Mouse (Mus musculus) mature B cell (primary cell): Measurements from ENCODE around the gene Tmem186.

Source experiments
- in situ Hi-C: fragments of 300-500 bp; cut with MboI; formaldehyde crosslinking; loops from 2 replicates; pipeline ENCODE4 v1.14.3; 2019

Gene Tmem186

DNA sequence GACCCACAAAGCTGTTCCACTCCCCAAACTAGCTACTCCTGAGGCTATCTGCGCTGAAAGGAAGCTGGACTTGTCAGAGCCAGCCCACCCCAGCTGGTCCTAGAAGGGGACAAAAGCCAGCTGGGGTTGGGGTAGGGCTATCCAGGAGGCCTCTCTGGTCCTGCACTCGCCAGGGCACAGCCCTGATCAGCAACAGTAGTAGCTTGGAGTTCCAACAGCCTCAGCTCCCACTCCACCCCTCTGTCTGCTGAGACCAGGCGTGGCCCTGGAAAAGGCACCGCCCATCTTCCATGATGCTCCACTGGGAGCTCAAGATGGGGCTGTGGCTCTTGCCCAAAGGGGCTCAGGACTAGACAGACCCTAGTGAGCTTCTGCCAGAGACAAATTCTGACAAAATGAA, 30.3 kb upstream of the Tmem186 start:
- in situ Hi-C loops: no loop called here

DNA sequence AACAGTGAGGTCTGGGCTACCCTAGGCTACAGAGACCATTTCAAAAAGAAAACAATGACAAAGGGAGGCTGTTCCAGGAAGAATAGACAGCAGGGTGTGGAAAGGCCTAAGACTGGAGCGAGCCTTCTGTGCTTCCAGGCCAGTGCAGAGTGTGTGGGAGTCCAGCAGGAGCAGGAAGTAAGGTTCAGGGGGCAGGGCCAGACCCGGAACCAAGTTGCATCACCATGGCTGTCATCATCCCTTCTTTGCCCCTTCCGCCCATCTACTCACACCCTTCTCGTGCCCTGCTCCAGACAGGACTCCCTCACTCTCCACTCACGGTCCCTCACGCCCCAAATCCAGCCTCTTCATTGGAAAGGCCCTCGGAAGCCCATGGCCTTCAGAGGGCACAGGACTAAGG, 29.7 kb upstream of the Tmem186 start:
- in situ Hi-C loops: no loop called here

DNA sequence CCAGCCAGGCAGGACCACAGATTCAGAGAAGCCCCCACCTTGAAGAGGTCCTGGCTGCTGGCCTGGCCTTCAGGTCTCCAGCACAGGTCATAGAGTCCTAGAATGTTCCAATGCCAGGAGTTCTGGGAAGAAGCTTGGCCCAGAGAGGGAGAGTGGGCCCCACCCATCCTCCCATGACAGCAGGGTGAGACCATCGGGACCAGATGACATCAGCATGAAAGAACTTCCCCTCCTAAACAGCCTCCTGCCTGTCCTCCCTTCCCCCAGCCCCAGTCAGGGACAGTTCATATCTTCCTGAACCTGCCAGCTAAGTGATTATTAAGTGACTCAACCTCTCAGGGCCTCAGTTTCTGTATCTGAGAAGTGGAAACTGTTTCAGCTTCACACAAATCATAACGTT, 28.9 kb upstream of the Tmem186 start:
- in situ Hi-C loops: no loop called here

DNA sequence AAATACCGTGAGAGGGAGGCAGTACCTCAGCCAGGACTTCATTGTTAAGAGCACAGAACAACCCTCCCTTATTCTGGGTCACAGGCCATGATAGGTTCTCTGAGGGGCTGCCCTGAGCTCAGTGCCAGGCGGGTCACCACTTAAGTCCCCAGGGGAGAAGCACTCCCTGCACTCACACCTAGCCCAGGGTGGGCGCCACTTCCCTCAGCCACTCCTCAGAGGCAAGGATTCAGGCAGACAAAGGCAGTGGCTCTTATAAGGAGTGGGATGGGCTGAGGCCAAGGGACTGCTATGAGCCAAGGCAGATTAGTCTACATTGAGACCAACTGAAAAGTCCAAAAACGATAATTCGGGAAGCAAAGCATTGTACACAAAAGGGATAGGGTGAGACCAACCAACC, 27.9 kb upstream of the Tmem186 start:
- in situ Hi-C loops: no loop called here

DNA sequence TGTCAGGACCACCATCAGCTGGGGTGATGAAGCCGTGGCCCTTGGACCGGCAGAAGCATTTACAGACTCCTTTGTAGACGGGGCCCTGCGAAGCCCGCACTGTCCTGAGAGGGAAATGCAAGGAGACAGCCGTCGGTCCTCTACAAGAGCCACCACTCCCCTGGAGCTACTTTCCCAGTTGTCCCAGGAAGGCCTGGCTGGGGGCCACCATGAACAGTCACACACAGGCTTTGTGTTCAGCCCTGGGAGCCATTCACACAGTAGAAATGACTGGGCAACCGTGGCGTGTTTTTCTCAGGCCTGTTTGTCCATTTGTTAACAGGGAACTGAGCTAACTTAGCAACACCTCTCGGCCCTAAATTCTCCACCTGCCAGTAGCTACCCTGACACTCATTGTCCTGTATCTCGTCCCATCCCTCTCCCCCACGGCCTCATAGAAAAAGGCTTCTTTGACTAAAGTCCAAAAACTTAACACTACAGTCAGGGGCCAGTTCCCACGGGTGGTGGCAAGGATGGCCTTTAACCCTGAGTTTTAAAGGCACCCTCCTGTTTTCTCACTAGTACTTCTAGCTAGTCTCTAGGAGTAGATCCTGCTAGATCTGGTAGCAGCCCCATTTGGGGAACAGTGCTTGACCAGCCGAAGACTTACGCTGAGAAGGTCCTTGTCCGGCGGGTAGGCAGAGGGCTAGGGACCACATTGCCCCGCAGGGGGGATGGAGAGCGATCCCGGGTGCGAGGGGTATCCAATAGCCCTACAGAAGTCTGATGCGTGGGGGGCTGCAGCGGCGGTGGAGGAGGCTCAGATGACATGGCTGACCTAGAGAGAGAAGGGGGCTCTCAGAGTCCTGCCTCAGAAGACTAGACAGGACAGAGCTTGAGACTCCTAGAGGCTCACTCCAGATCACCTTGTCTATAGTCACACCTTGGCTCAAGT, 26.4 kb upstream of the Tmem186 start:
- in situ Hi-C loops: no loop called here

DNA sequence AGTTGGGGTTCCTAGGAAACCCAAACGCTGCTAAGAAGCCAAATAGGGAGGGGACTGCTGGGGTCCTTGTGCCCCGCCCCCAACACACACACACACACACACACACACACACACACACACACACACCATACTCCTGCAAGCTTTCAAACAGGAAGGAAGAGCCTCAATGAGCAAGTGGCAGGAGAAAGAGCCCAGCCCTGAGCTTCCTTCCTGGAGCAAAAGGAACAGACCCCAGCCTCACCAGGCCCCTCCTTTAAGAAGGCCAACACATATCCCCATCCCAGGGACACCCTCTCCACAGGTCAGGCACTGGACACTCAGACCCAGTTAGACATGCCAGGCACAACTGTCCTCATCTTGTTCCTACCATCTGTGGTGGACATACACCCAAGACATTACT, 25.5 kb upstream of the Tmem186 start:
- in situ Hi-C loops: no loop called here

DNA sequence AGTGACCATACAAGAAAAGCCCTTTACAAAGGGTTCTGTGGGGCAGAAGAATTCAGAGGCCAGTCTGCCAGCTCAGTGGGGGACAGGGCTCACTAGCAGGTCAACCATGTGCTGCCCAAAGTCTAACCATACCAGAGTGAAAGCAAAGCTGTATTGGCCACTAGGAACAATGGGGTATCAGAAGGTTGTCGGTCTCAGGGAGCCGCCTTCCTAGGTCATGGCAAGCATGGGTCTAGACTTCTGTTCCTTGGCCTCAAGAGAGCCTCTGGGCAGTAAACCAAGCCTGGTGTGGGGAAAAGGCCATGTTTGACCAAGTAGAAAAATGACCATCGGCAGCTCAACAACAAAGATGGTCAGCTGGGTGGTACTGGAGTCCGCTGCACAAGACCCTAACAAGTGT, 21.3 kb upstream of the Tmem186 start:
- in situ Hi-C loops: no loop called here

DNA sequence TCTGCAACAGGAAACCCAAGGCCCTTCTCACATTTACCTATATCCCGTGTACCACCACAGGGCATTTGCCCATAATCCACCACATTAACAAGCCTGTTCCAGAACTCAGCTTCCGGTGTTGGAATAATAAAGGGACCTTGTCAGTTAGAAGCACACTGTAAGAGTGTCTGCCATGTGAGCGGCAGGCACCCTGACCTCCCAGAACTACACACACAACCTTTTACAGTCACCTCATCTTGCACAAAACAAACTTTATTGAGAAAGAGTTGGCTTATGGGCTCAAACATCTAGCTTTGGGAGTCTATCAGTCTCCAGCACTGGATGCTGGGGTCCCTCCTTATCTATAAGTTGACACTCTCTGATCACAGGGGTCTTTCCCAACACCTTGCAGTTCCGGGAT, 20.8 kb upstream of the Tmem186 start:
- in situ Hi-C loops: no loop called here

DNA sequence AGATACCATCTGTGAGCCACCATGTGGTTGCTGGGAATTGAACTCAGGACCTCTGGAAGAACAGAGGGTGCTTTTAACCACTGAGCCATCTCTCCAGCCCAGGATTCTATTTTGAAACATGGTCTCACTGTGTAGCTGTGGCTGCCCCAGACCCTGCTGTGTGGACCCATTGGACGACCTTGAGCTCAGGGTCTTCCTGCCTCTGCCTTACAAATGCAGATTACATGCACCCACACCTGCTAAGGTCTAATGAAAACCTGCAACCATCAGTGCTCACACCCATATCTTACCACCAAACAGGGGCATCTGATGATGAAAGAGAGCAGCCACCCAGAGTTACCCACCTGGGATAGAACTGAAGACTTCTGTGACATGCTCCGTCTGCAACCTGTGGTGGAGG, 18.7 kb upstream of the Tmem186 start:
- in situ Hi-C loops: no loop called here

DNA sequence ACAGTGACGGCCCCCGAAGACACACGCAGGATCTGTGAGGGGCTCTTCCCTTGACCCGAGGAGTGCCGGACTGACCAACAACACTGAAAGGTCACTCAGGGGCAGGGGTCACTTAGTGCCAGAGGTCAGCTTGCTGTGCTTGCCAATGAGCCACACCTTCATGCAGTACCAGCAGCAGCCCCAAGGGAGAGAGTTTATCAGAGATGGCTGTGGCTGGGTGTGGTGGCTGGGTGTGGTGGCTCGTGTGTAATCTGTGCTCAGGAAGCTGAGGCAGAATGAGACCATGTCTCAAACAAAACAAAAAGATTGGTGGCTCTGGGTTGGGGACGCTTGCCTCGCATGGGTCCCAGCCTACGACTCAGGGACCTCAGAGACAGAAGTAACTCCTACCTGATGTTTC, 18.1 kb upstream of the Tmem186 start:
- in situ Hi-C loops: no loop called here

DNA sequence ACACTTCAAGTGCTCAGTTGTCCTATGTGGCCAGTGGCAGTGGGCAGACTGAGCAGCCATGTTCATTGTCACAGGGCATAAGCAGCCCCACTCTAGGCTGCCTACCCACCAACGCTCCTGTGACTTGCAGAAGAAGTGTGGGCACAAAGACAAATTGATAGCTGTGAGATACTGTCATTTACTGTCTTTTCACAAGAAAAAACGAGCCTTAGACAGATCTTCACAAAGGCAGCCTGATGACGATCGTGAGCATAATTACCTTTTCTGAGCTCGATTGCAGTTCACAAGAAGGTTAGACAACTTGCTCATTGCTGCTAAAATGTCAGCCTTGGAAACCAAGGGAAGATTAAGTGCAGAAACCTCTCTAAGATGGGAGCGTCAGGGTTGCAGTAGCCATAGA, 17.6 kb upstream of the Tmem186 start:
- in situ Hi-C loops: no loop called here

DNA sequence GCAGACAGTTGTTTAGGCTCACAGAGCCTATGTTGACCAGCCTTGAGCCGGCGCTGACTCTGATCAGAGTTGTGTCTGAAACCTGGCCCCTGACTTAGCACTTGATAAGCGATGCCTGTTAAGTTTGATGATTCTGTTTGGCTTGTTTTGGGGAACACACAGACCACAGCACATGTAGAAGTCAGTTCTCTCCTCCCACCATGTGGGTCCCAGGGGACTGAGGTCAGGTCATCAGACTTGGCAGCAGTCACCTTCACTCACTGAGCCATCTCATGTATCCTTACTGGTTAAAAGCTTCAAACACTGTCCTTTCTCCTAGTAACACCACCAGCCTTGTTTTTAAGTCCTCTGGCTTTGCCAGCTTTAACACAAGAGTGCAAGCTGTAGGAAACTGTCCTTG, 12.5 kb upstream of the Tmem186 start:
- in situ Hi-C loops: no loop called here

DNA sequence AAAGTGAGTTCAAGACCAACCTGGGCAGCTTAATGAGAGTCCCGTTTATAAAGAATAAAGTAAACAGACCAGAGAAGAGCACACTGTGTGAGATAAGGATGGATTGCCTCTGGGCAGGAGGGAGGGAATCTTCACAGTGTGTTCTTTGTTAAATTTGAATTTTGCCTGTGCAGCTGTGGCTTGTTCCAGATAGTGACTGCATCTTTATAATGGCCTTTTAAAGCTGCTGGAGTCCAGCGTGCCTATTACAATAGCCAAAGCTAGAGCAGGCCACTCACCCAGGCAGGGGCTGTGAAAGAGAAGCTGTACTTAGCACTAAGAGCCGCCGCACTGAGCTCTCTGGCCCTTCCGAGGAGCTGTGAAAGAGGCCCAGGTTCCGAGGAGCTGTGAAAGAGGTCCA, 8.0 kb upstream of the Tmem186 start:
- in situ Hi-C loops: no loop called here

DNA sequence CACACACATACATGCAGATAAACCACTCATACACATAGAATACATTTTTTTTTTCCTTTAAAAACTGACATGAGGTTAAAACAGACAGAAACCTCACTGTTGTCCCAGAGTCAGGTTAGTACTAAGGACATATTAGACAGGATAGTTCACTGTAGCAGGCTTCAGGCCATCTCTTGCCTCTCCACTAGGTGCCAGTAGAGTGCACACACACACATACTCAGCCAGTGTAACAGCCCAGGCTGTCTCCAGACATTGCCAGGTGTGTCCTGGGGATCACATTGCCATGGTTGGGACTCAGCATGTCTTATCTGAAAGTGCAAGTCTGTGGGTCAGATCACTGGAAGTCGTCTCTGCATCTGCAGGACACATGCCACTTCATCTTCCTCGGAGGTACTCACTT, 6.3 kb upstream of the Tmem186 start:
- in situ Hi-C loops: no loop called here

DNA sequence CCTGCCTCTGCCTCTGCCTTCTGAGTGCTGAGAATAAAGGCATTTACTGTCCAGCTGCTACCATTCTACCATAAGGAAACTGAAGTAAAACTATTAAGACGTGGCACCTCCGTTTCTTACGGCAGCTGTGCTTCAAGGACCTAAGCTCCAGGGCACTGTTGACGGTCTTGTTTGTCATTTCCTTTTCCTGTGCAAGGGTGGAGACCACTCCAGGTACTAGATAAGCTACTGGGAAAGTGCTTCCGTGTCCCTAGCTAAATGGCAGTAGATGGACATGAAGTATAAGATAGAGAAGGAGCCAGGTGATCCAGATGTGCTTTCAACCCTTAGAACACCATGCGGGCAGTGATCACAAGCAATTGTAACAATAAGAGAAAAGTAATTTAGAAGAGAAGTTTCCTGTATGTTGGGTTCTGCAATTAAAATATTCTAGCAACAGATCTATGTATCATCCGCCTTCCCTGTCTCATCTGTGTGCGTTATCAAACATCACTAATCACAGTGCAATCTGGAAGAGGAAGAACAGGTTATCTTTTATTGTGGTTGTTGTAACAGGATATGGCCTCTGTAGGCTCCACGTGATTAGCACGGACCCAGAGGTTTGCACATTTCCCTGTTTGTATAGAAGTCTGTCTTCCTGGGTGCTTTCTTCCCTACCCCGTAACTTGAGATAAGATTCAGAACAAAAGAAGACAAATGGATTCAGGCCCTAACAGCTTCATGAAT, 2.1 kb upstream of the Tmem186 start:
- in situ Hi-C loops: no loop called here

DNA sequence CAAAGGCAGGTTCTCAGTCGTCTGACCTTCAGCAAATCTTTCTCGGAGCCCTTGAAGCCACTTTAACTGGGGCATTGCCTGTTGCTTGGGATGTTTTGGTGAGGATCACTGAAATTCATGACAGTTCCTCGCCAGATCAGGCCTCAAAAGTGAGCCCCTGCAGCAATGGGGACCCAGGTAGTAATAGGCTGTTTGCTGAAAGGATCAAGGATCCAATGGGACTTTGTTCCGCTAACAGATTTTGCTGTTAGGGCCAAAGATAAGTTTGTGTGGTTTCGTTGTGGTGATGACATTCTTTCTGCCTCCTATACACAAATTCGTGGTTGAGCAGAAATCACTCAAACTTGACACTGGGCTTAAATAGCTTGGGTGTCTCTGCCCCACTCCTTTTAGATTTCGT, 619 bp upstream of the Tmem186 start:
- in situ Hi-C loops: no loop called here

DNA sequence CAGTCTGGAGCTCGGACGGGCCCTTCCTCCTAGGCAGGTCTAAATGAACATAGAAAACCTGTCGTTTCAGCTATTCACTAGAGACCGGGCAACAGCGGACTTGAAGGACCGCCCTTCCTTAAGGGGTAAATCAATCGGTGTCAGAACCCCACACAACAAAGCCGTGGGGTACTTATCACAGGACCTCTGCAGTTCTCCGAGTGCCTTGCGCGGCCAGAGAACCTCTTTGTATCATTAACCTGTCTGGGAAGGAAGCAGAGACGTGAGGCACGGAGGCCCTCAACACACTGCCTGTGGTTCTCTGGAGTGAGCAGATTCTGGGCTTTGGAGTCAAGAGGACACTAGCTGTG, 670 bp downstream of the Tmem186 start:
- in situ Hi-C loops: no loop called here

DNA sequence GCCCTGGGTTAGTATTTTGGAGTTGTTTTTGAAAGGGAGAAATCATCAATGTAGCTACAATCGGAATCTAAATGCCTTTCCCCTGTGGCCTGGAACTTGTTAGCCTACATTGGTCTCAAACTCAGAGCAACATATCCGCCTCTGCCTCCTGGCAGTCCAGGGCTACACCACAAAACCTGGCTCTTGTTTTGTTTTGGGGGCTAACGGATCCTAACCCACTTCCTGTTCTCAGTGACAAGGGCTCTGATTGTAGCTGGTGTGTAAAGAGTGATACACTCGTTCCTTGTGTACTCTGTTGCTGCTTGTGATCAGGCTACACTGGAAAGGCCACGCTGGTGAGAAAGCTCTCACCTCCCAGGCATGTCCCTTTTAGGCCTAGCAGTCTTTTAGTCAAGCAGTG, 6.1 kb downstream of the Tmem186 start:
- in situ Hi-C loops: no loop called here

DNA sequence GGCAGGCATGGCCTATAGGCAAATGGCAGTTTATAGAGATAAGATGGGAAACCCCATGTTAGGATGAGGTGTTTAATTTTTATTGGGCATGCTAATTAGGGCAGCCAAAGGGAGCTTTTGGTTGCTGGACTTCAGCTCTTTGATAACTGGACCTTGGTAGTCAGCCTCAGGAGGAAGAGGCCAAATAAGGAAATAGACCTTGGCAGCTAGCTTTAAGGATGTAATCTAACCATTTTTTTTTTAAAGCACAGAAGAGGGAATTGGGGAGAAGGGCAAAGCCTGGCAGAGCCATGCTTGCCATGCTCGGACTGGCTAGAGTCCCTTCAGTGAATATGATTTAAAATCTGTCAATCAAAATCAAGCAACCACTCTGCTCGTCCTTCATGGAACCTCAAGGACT, 7.1 kb downstream of the Tmem186 start:
- in situ Hi-C loops: no loop called here

DNA sequence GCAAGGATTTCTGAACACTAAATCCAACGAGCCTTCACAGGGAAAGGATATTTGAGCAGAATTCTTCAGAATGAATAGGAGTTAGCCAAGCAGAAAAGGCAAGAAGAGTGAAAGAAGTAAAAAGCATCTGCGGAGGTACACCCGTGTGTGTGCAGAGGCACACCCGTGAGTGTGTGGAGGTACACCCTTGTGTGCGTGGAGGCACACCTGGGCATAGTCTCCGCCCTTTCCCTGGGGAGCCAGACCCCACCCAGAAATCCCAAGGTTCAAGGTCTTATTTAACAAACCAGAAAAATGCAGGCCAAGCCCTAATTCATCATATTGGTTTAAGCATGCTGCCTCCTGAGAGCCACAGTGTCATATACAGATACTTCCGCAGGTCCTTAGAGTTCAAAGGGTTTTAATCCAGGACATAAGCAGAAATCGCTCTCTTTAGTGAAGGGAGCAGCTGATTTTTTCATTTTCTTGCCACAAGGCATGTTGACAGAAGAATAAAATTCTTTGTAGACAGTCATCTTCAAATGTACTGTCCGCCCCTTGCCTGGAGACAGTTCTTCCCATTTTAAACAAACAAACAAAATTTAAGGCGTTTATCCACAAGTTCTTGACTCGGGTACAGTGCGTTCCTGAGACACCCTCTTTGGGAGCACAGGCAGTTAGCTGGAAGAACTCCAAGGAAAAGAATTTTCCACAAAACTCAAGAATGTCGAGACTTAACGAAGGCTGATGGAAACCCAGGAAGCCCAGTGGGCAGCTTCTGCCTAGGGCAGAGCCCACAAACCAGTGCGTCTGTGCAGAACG, 17.0 kb downstream of the Tmem186 start:
- in situ Hi-C loops: no loop called here

DNA sequence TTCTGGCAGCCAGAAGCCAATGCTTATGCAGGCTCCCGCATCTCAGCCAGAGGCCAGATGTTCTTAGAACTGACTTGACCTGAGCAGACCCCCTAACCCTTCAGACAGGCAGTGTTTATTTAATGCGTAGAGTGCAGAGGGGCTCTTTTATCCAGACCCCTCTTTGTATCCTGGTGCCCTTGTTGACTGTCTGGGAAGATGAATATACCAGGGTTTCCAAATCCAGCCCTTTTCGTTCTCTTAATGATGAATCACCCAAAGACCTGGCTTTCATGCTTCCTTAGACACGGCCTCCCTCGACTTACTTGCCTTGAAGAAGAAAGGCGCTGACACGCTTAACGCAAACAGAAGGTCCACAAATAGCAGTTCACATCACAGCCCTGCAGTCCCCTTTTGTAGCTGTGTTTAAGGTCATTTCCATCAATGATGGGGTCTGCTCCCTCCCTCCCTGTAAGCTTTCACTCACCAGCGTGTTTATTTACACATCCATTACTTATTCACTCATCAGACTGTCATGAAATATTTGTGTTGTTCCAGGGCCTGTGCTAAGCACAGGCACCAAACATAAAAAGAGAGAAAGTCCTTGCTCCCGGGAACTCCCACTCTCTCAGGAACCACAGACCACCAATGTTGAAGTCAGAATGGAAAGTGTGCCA, 17.7 kb downstream of the Tmem186 start:
- in situ Hi-C loops: no loop called here

DNA sequence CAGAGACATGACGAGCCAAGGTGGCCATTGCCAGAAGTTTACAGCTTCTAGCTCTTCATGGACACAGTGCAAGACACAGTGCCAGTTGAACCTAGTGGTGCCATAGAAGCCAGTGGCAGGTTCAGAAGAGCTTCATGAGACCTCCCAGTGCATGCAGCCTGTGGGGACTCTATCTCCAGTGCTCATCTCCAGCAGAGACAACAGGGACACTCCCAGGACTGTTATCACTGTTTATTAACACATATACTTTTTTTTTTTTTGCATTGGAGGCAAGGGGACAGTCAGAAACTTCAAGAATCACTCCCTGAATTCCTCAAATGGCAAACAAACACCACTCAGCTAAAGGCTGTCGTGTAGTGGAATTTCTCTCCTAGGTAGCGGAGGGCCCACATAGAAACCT, 24.1 kb downstream of the Tmem186 start:
- in situ Hi-C loops: no loop called here
